Mouse (Mus musculus): ENCODE results near the gene Mapk12. TPM values are rescaled to one million over a fixed set of nuclear protein-coding genes. Genes with fewer than 3 reads are reported as not detected.

Mapk12 gene
- polyA plus RNA-seq, 1 experiment from 2014 or later: 7.5 TPM

DNA sequence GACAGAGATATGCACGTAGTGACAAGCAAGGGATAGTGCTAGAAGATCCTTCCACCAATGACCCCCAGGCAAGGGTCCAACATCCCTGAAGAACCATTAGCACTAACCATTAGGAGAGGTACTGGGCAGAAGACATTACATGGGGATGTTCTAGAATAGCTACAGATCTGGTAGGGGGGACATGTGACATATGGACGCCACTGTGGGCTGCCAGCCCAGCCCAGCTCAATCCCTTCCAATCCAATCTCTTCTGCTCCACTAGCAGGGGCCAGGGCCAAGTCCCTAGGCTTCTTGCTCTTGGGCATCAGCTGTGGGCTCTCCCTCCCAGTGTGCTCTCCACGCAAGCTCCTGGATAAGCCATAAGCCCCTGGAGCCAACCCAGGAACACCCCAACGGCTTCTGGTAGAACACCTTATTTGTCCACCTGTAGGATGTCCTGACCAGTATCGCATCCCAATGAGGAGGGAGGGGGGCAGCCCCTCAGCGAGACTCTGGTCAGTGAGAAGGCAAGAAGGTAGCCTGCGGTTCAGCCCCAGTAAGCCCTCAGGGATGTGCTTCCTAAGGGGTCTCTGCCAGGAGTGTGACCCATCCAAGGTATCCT lies 37.9 kb upstream of the Mapk12 start:
- Histone ChIP-seq H3K27me3 (no peaks in the 10 kb centered on the region), H3K4me2 (replicated peaks) (peak overlapping the region; percentile 88)

DNA sequence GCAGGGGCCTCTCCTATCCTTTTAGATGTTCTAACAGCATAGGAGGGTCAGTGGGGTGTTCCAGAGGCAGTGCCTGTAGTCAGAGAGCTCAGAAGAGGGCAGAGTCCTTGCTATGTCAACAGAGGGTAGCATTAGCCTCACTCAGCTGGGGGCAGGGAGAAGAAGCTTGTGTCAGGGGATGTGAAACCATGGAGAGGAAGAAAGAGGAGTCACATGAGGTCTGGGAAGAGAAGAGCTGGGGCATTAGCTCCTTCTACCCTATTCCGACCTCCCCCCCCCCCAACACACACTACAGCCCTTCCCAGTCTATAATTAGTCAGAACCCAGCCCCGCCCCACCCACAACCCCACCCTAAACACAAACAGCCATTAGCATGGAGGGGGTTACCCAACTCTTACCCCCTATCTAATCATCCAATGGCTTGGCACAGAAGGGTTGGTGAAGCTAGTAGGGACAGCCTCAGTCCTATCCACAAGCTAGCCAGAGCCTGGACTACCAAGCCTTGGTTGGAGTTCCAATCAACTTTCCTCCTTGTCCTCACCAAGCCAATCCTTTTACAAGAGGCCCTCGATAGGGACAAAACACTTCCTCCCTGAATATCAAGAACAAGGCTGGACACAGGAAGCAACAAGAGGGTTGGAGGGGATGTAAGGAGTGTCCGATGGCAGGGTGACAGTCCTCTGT lies 37.2 kb upstream of the Mapk12 start:
- Histone ChIP-seq H3K9ac (no peak overlapping the region), H3K4me3 (no peak overlapping the region), H3K4me1 (peaks cover 85% of the 10 kb centered on the region), H3K27ac (peak overlapping the region; percentile 64), H3K27me3 (no peaks in the 10 kb centered on the region), H3K36me3 (no peaks in the 10 kb centered on the region), H3K9me3 (no peaks in the 10 kb centered on the region), H3K4me2 (replicated peaks) (peak overlapping the region; percentile 88)
- ATAC-seq (ENCODE audit: insufficient number of reproducible peaks, insufficient read depth, low FRiP score, low TSS enrichment): no peak
- WGBS: 69% methylated on average over 4 of the region's 4 CpGs

More for the DNA sequence above, 37.9 kb upstream of the Mapk12 start:
- no peaks in the 10 kb centered on the region for H3K9me3 ChIP-seq
- no peaks in the 10 kb centered on the region for H3K36me3 ChIP-seq
- 78% methylated on average over 7 of the region's 7 CpGs for WGBS
- no peak for ATAC-seq (ENCODE audit: insufficient number of reproducible peaks, insufficient read depth, low FRiP score, low TSS enrichment)
- H3K27ac ChIP-seq: peak overlapping the region; percentile 94
- peak overlapping the region; percentile 88 for H3K4me3 ChIP-seq
- H3K9ac ChIP-seq: peak overlapping the region; percentile 92
- H3K4me1 ChIP-seq: peaks cover 78% of the 10 kb centered on the region

- H3K4me1 ChIP-seq: peaks cover 85% of the 10 kb centered on the region
- H3K4me2 ChIP-seq (replicated peaks): peak overlapping the region; percentile 88
- no peak for ATAC-seq (ENCODE audit: insufficient number of reproducible peaks, insufficient read depth, low FRiP score, low TSS enrichment)
- no peak overlapping the region for H3K9ac ChIP-seq
- 22% methylated on average over 5 of the region's 5 CpGs for WGBS
- H3K27me3 ChIP-seq: no peaks in the 10 kb centered on the region
- no peaks in the 10 kb centered on the region for H3K36me3 ChIP-seq
- H3K27ac ChIP-seq: peak overlapping the region; percentile 64
- H3K4me3 ChIP-seq: no peak overlapping the region
- no peaks in the 10 kb centered on the region for H3K9me3 ChIP-seq
These were observed 36.6 kb upstream of the Mapk12 start for GRCm38 (mm10) chr15:89177121-89177520.

GRCm38 (mm10) chr15:89175411-89176155 lies 35.1 kb upstream of the Mapk12 start:
- Histone ChIP-seq H3K9ac (no peak overlapping the region), H3K9me3 (no peaks in the 10 kb centered on the region), H3K4me1 (peaks cover 85% of the 10 kb centered on the region), H3K4me3 (no peak overlapping the region), H3K4me2 (replicated peaks) (peak overlapping the region; percentile 5; the same call in 1 of the 2 replicates), H3K27me3 (no peaks in the 10 kb centered on the region), H3K36me3 (no peaks in the 10 kb centered on the region), H3K27ac (no peak overlapping the region)
- no peak for ATAC-seq (ENCODE audit: insufficient number of reproducible peaks, insufficient read depth, low FRiP score, low TSS enrichment)
- 77% methylated on average over 13 of the region's 13 CpGs for WGBS

- no peak overlapping the region for H3K27ac ChIP-seq
- ATAC-seq (ENCODE audit: insufficient number of reproducible peaks, insufficient read depth, low FRiP score, low TSS enrichment): no peak
- no peak overlapping the region for H3K9ac ChIP-seq
- 0 out of 2 replicates have a peak overlapping the region, but pooled peaks have one; percentile 100 for H3K4me2 ChIP-seq (replicated peaks)
- peaks cover 91% of the 10 kb centered on the region for H3K4me1 ChIP-seq
- WGBS: 60% methylated on average over 11 of the region's 11 CpGs
- no peaks in the 10 kb centered on the region for H3K9me3 ChIP-seq
- H3K4me3 ChIP-seq: no peak overlapping the region
- no peaks in the 10 kb centered on the region for H3K36me3 ChIP-seq
- no peaks in the 10 kb centered on the region for H3K27me3 ChIP-seq
These were observed 34.4 kb upstream of the Mapk12 start for GRCm38 (mm10) chr15:89174889-89175339.

GRCm38 (mm10) chr15:89173906-89174214 lies 33.4 kb upstream of the Mapk12 start:
- H3K9ac ChIP-seq: peak overlapping the region; percentile 74
- under 1% methylated on average over 15 of the region's 15 CpGs for WGBS
- H3K9me3 ChIP-seq: no peaks in the 10 kb centered on the region
- 0 out of 2 replicates have a peak overlapping the region, but pooled peaks have one; percentile 79 for H3K27ac ChIP-seq
- H3K27me3 ChIP-seq: no peaks in the 10 kb centered on the region
- H3K4me1 ChIP-seq: peaks cover 92% of the 10 kb centered on the region
- H3K36me3 ChIP-seq: 0 out of 2 replicates have a peak, but pooled peaks cover 4% of the 10 kb centered on the region
- H3K4me2 ChIP-seq (replicated peaks): peak overlapping the region; percentile 100
- peak; percentile 35; the same call in 1 of the 2 replicates for ATAC-seq (ENCODE audit: insufficient number of reproducible peaks, insufficient read depth, low FRiP score, low TSS enrichment)
- peak overlapping the region; percentile 59 for H3K4me3 ChIP-seq

- Histone ChIP-seq H3K4me3 (peak overlapping the region; percentile 59), H3K36me3 (peaks cover 7% of the 10 kb centered on the region), H3K27me3 (no peaks in the 10 kb centered on the region), H3K9ac (peak overlapping the region; percentile 74), H3K4me2 (replicated peaks) (peak overlapping the region; percentile 100), H3K27ac (peak overlapping the region; percentile 79), H3K4me1 (peaks cover 88% of the 10 kb centered on the region), H3K9me3 (no peaks in the 10 kb centered on the region)
- under 1% methylated on average over 65 of the region's 65 CpGs for WGBS
- ATAC-seq (ENCODE audit: insufficient number of reproducible peaks, insufficient read depth, low FRiP score, low TSS enrichment): no peak
These were observed 32.8 kb upstream of the Mapk12 start for GRCm38 (mm10) chr15:89173024-89173905.

DNA sequence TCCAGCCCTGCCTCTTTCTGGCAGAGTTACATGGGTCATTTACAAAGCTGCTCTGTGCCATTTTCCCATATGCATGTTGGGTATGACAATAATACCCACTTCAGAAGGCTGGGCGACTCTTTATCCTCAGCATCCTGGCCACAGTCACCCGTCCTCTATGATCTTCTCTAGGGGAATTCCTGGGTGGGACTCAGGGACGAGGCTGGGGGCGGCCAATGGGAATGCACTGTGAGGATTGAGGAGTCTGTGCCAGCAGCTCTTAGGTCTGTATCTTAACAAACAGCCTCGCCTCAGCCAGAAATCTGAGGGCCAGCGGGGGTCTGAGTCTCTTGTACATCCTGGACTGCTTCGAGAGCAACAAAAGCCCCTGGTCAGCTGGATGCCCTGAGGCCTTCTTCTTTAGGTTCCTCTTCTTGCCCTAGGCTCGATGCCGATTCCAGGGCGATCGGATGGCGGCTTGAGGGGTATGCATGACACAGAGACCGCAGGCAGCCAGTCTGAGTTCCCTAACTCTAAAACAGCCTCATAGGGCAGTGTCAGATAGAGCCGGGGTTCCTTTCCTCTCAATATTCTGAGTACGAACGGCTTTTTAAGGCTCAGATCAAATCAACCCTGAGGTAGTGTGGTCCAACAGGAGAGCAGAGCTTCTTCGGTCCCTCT lies 31.9 kb upstream of the Mapk12 start:
- H3K9ac ChIP-seq: peak overlapping the region; percentile 74
- no peaks in the 10 kb centered on the region for H3K9me3 ChIP-seq
- H3K4me3 ChIP-seq: peak overlapping the region; percentile 59
- 29% methylated on average over 17 of the region's 17 CpGs for WGBS
- H3K36me3 ChIP-seq: peaks cover 16% of the 10 kb centered on the region
- no peak for ATAC-seq (ENCODE audit: insufficient number of reproducible peaks, insufficient read depth, low FRiP score, low TSS enrichment)
- H3K27ac ChIP-seq: peak overlapping the region; percentile 79
- H3K4me1 ChIP-seq: peaks cover 79% of the 10 kb centered on the region
- H3K4me2 ChIP-seq (replicated peaks): peak overlapping the region; percentile 100
- H3K27me3 ChIP-seq: no peaks in the 10 kb centered on the region

- Histone ChIP-seq H3K9me3 (no peaks in the 10 kb centered on the region), H3K4me3 (no peak overlapping the region), H3K4me1 (peaks cover 71% of the 10 kb centered on the region), H3K36me3 (peaks cover 24% of the 10 kb centered on the region), H3K4me2 (replicated peaks) (no peak overlapping the region), H3K27ac (no peak overlapping the region), H3K27me3 (no peaks in the 10 kb centered on the region), H3K9ac (no peak overlapping the region; the same call in 1 of the 2 replicates)
- 91% methylated on average over 5 of the region's 5 CpGs for WGBS
- ATAC-seq (ENCODE audit: insufficient number of reproducible peaks, insufficient read depth, low FRiP score, low TSS enrichment): no peak
These were observed 31.1 kb upstream of the Mapk12 start for GRCm38 (mm10) chr15:89171526-89172051.

- H3K9ac ChIP-seq: no peak overlapping the region
These were observed 29.6 kb upstream of the Mapk12 start for GRCm38 (mm10) chr15:89170102-89170501.

More at GRCm38 (mm10) chr15:89170102-89170501, 29.6 kb upstream of the Mapk12 start:
- WGBS: 56% methylated on average over 3 of the region's 3 CpGs
- H3K4me2 ChIP-seq (replicated peaks): peak overlapping the region; percentile 39; the same call in 1 of the 2 replicates
- no peak for ATAC-seq (ENCODE audit: insufficient number of reproducible peaks, insufficient read depth, low FRiP score, low TSS enrichment)
- peaks cover 56% of the 10 kb centered on the region for H3K4me1 ChIP-seq
- H3K9me3 ChIP-seq: no peaks in the 10 kb centered on the region
- H3K27me3 ChIP-seq: no peaks in the 10 kb centered on the region
- peak overlapping the region; percentile 84 for H3K27ac ChIP-seq
- H3K36me3 ChIP-seq: peaks cover 39% of the 10 kb centered on the region
- H3K4me3 ChIP-seq: no peak overlapping the region

Data from embryonic facial prominence, embryonic 12.5 days (tissue).